Mouse (Mus musculus): Measurements from ENCODE around the gene Yipf2. TPM values are rescaled to one million over a fixed set of nuclear protein-coding genes. Genes with fewer than 3 reads are reported as not detected.
"Not testable (repeated sequence)": the region's sequence is repeated elsewhere in the genome, so short reads cannot be mapped to it uniquely, and the experiment has no call there.

Gene Yipf2
- polyA plus RNA-seq, 1 experiment from 2014 or later = 15.2 TPM

GRCm38 (mm10) chr9:21594838-21595237 lies 2.2 kb upstream of the Yipf2 start:
- 76% methylated on average over 2 of the region's 2 CpGs for WGBS
- Histone ChIP-seq H3K9ac (0 out of 2 replicates have a peak overlapping the region, but pooled peaks have one; percentile 8), H3K4me3 (no peak overlapping the region), H3K27me3 (replicated peaks) (no peaks in the 10 kb centered on the region), H3K36me3 (peaks cover 41% of the 10 kb centered on the region), H3K4me2 (no peak overlapping the region), H3K27ac (replicated peaks) (no peak overlapping the region), H3K9me3 (no peaks in the 10 kb centered on the region), H3K4me1 (peaks cover 28% of the 10 kb centered on the region)
- no peak for ATAC-seq (ENCODE audit: extremely low read depth, insufficient number of reproducible peaks, low FRiP score, low TSS enrichment)

- H3K9me3 ChIP-seq; H3K27ac ChIP-seq (replicated peaks); ATAC-seq (ENCODE audit: extremely low read depth, insufficient number of reproducible peaks, low FRiP score, low TSS enrichment); H3K27me3 ChIP-seq (replicated peaks): not testable (repeated sequence)
- H3K4me1 ChIP-seq = peaks cover 28% of the 10 kb centered on the region
- H3K4me2 ChIP-seq = peak overlapping the region; percentile 99
- peaks cover 46% of the 10 kb centered on the region for H3K36me3 ChIP-seq
- H3K9ac ChIP-seq = peak overlapping the region; percentile 91
- WGBS = 84% methylated on average over 8 of the region's 8 CpGs
- H3K4me3 ChIP-seq = peak overlapping the region; percentile 96
Observed at GRCm38 (mm10) chr9:21594350-21594749, 1.7 kb upstream of the Yipf2 start.

GRCm38 (mm10) chr9:21593122-21593721 lies 594 bp upstream of the Yipf2 start:
- peak overlapping the region; percentile 91 for H3K9ac ChIP-seq
- 0 out of 2 replicates have a peak, but pooled peaks have one; percentile 9 for ATAC-seq (ENCODE audit: extremely low read depth, insufficient number of reproducible peaks, low FRiP score, low TSS enrichment)
- H3K4me2 ChIP-seq = peak overlapping the region; percentile 99
- peaks cover 58% of the 10 kb centered on the region for H3K36me3 ChIP-seq
- H3K27ac ChIP-seq (replicated peaks) = peak overlapping the region; percentile 85
- H3K4me1 ChIP-seq = peaks cover 28% of the 10 kb centered on the region
- no peaks in the 10 kb centered on the region for H3K27me3 ChIP-seq (replicated peaks)
- WGBS = 2% methylated on average over 68 of the region's 69 CpGs
- H3K4me3 ChIP-seq = peak overlapping the region; percentile 96
- no peaks in the 10 kb centered on the region for H3K9me3 ChIP-seq

- Histone ChIP-seq H3K27me3 (replicated peaks) (no peaks in the 10 kb centered on the region), H3K4me3 (peak overlapping the region; percentile 96), H3K4me2 (peak overlapping the region; percentile 99), H3K9ac (peak overlapping the region; percentile 91), H3K9me3 (no peaks in the 10 kb centered on the region), H3K27ac (replicated peaks) (peak overlapping the region; percentile 46; the same call in 1 of the 2 replicates), H3K4me1 (peaks cover 28% of the 10 kb centered on the region), H3K36me3 (peaks cover 69% of the 10 kb centered on the region)
- 19% methylated on average over 17 of the region's 17 CpGs for WGBS
- ATAC-seq (ENCODE audit: extremely low read depth, insufficient number of reproducible peaks, low FRiP score, low TSS enrichment) = peak; percentile 33
Observed at GRCm38 (mm10) chr9:21591831-21592702, 561 bp downstream of the Yipf2 start.

- no peaks in the 10 kb centered on the region for H3K27me3 ChIP-seq (replicated peaks)
- no peak overlapping the region for H3K9ac ChIP-seq
- WGBS = 84% methylated on average over 6 of the region's 6 CpGs
- peaks cover 71% of the 10 kb centered on the region for H3K36me3 ChIP-seq
- H3K9me3 ChIP-seq = no peaks in the 10 kb centered on the region
- no peak overlapping the region for H3K27ac ChIP-seq (replicated peaks)
- ATAC-seq (ENCODE audit: extremely low read depth, insufficient number of reproducible peaks, low FRiP score, low TSS enrichment) = no peak
- H3K4me2 ChIP-seq = peak overlapping the region; percentile 99; the same call in 1 of the 2 replicates
- H3K4me1 ChIP-seq = peaks cover 28% of the 10 kb centered on the region
- no peak overlapping the region for H3K4me3 ChIP-seq
Observed at GRCm38 (mm10) chr9:21591127-21591830, 1.3 kb downstream of the Yipf2 start.

- H3K27me3 ChIP-seq (replicated peaks) = no peaks in the 10 kb centered on the region
- WGBS = 95% methylated on average over 5 of the region's 5 CpGs
- peaks cover 24% of the 10 kb centered on the region for H3K4me1 ChIP-seq
- peaks cover 72% of the 10 kb centered on the region for H3K36me3 ChIP-seq
- H3K4me3 ChIP-seq = no peak overlapping the region
- H3K9ac ChIP-seq = no peak overlapping the region
- no peak for ATAC-seq (ENCODE audit: extremely low read depth, insufficient number of reproducible peaks, low FRiP score, low TSS enrichment)
- no peak overlapping the region for H3K27ac ChIP-seq (replicated peaks)
- H3K4me2 ChIP-seq = no peak overlapping the region
- H3K9me3 ChIP-seq = no peaks in the 10 kb centered on the region
Observed at GRCm38 (mm10) chr9:21589538-21589937, 3.1 kb downstream of the Yipf2 start.

GRCm38 (mm10) chr9:21588350-21588749 lies 4.3 kb downstream of the Yipf2 start:
- no peak for ATAC-seq (ENCODE audit: extremely low read depth, insufficient number of reproducible peaks, low FRiP score, low TSS enrichment)
- no peaks in the 10 kb centered on the region for H3K9me3 ChIP-seq
- H3K36me3 ChIP-seq = peaks cover 79% of the 10 kb centered on the region
- no peak overlapping the region for H3K9ac ChIP-seq
- H3K4me1 ChIP-seq = peaks cover 12% of the 10 kb centered on the region
- H3K27me3 ChIP-seq (replicated peaks) = no peaks in the 10 kb centered on the region
- no peak overlapping the region for H3K4me3 ChIP-seq
- H3K4me2 ChIP-seq = no peak overlapping the region
- no peak overlapping the region for H3K27ac ChIP-seq (replicated peaks)
- 88% methylated on average over 8 of the region's 8 CpGs for WGBS

- H3K4me2 ChIP-seq = no peak overlapping the region
- no peaks in the 10 kb centered on the region for H3K9me3 ChIP-seq
- ATAC-seq (ENCODE audit: extremely low read depth, insufficient number of reproducible peaks, low FRiP score, low TSS enrichment) = no peak
- WGBS = 87% methylated on average over 23 of the region's 23 CpGs
- H3K4me1 ChIP-seq = peaks cover 12% of the 10 kb centered on the region
- no peak overlapping the region for H3K9ac ChIP-seq
- no peaks in the 10 kb centered on the region for H3K27me3 ChIP-seq (replicated peaks)
- H3K4me3 ChIP-seq = no peak overlapping the region
- H3K36me3 ChIP-seq = peaks cover 85% of the 10 kb centered on the region
- no peak overlapping the region for H3K27ac ChIP-seq (replicated peaks)
Observed at GRCm38 (mm10) chr9:21587678-21588349, 4.8 kb downstream of the Yipf2 start.

GRCm38 (mm10) chr9:21585401-21585800 lies 7.2 kb downstream of the Yipf2 start:
- H3K9me3 ChIP-seq = no peaks in the 10 kb centered on the region
- H3K36me3 ChIP-seq = peaks cover 100% of the 10 kb centered on the region
- H3K4me2 ChIP-seq = no peak overlapping the region
- H3K4me3 ChIP-seq = no peak overlapping the region
- WGBS = 79% methylated on average over 1 of the region's 1 CpGs
- H3K9ac ChIP-seq = no peak overlapping the region
- no peaks in the 10 kb centered on the region for H3K4me1 ChIP-seq
- ATAC-seq (ENCODE audit: extremely low read depth, insufficient number of reproducible peaks, low FRiP score, low TSS enrichment) = no peak
- no peaks in the 10 kb centered on the region for H3K27me3 ChIP-seq (replicated peaks)
- no peak overlapping the region for H3K27ac ChIP-seq (replicated peaks)

GRCm38 (mm10) chr9:21578226-21578625 lies 14.4 kb downstream of the Yipf2 start:
- 76% methylated on average over 3 of the region's 3 CpGs for WGBS
- ATAC-seq (ENCODE audit: extremely low read depth, insufficient number of reproducible peaks, low FRiP score, low TSS enrichment) = no peak
- no peak overlapping the region for H3K27ac ChIP-seq (replicated peaks)
- H3K4me2 ChIP-seq = no peak overlapping the region
- no peaks in the 10 kb centered on the region for H3K4me1 ChIP-seq
- no peak overlapping the region for H3K4me3 ChIP-seq
- H3K9ac ChIP-seq = no peak overlapping the region
- no peaks in the 10 kb centered on the region for H3K27me3 ChIP-seq (replicated peaks)
- H3K36me3 ChIP-seq = peaks cover 97% of the 10 kb centered on the region
- no peaks in the 10 kb centered on the region for H3K9me3 ChIP-seq

GRCm38 (mm10) chr9:21576286-21576685 lies 16.3 kb downstream of the Yipf2 start:
- Histone ChIP-seq H3K27me3 (replicated peaks) (no peaks in the 10 kb centered on the region), H3K27ac (replicated peaks) (no peak overlapping the region), H3K36me3 (peaks cover 97% of the 10 kb centered on the region), H3K9me3 (no peaks in the 10 kb centered on the region), H3K4me3 (no peak overlapping the region), H3K4me2 (no peak overlapping the region), H3K9ac (no peak overlapping the region), H3K4me1 (no peaks in the 10 kb centered on the region)
- no peak for ATAC-seq (ENCODE audit: extremely low read depth, insufficient number of reproducible peaks, low FRiP score, low TSS enrichment)
- WGBS = 96% methylated on average over 1 of the region's 1 CpGs

Data from heart, embryonic 13.5 days (tissue).